Mouse (Mus musculus): ENCODE measurements at regions not wholly inside any gene's neighbourhood (a gene's known extent, or its start where the extent isn't known, plus 50 kb on each side); places are given as distances from the start of the nearest gene placed in this dataset.

DNA sequence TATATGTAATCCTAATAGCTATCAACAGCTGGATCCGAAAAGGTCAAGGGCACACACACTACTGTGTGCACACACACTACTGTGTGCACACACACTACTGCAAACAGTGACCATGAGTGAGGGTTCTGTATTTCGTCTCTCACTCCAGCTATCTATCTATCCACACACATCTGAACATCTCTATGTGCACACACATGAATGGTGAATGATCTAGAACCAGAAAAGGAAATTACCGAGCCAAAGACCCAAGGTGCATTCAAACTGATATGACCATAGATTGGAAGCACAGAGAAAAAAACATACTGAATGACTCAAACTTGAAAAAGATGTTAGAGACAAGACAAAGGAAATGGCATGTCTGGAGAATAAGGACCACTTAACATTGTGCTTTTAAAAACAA lies 166.8 kb upstream of the Map3k1 start:
- CTCF ChIA-PET, result interaction anchor here (0.6 kb wide), 1 partner anchor 1013 kb away, joined by 4 read pairs; no protein-coding TSS in a partner anchor

DNA sequence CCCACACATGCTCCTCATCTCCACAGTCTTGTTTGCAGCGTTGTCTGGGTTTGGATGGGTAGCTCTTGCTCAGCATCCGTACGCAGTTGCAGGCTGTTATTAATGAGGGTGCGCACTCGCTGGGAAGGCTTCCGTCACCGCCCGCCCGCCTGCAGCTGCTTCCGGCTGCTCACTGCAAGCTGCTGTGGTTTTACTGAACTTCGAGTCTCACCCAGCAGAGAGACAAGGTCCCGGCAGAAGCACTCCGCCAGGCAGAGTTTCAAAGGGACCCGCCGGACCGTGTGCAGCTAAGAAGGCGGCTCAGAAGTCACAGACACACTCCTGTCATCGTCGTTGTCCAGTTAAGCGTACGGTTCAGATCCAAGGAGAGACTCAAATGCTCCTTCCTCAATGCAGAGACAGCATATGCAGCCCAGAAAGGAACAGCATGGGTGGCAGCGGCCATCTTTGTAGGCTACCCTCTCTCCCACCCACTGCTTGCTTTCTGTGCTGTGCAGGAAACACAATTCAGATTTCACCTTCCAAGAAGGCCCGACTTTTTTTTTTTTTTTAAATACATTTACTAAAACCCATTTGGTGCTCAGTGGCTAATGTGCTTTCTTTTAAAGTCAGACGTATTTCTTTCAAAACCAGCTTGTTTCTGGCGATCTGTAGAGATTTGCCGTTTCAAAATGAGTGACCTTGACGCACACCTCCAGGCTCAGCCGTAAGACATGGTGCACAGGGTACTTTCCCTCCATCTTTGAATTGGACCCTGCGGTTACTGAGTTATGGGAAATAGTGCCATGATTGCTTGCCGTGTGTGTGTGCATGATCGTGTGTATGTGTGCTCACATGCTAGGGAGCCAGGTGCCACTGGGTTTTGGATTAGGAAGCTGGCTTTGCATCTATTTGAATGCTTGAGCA lies 169.2 kb upstream of the Map3k1 start:
- CTCF ChIA-PET, result no interaction called here

DNA sequence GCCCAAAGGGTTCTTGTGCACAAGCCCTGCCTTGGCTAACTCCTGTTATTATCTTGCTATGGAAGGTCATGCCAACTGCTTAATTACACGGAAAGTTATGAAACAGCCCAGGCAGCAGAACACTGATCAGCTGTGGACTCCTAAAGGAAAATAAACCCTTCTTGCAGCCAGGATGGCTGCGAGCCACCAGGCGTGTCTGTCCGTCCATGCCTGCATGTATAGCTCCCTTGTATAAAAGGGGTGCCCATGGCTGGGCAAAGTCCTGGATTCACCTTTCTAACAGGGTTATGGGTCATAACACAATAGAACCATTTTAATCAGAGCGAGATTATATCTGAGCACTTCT lies 169.9 kb upstream of the Map3k1 start:
- CTCF ChIA-PET, result no interaction called here

DNA sequence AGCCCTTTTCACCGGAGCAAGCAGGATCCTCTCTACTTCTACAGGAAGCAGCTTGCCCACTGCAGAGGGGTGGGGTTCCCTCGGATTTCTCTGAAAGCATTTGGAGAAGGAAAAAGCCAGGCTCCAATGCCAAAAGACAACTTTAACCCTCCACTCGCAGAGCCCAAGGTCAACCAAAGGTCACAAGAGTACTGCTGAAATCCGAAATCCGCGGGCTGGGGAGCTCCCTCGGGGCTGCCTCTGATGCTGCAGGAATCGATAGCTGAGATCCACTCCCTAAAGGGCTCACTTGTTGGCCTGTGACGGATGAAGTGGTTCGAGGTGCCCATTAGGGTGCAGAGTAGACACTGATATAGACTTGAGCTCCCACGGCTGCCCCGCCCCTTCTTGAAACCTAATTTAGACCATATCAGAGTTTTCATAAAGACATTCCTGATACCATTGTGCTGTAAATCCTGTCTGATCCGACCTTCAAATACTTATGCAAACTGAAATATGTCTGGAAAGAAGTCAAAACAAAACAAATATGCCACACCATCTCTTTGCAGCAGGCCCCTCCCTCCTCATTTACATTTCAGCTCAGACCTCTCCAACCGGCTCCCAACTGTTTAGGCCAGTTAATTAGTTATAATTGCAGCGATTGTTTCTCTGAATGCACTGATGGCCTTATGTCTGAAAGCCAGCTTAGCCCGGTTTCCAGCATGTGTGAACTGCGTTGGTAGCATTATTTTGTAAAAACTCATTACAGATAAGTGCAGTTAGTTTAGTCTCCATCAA lies 170.8 kb upstream of the Map3k1 start:
- CTCF ChIA-PET, result interaction anchor here (0.5 kb wide), 1 partner anchor 18 kb away, joined by 11 read pairs; no protein-coding TSS in a partner anchor

DNA sequence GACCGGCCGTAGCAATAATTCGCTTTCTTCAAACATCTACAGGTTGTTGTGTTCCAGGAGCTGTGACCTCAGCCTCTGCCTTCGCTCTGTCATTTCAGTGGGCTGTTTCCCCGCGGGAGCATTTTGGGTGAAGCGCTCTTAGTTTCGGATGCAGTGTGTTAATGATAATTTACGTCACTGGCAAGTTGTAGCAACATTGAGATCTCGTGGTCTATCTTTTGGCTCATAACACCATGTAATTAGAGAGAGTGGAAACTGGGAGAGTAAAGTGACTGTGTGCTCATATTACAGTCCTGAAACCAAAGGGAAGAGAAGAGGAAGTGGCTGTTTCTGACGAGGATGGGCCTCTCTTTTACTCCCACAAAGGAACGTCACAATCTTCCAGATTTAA lies 171.4 kb upstream of the Map3k1 start:
- CTCF ChIA-PET, result interaction anchor here (0.5 kb wide), 1 partner anchor 18 kb away, joined by 11 read pairs; no protein-coding TSS in a partner anchor

DNA sequence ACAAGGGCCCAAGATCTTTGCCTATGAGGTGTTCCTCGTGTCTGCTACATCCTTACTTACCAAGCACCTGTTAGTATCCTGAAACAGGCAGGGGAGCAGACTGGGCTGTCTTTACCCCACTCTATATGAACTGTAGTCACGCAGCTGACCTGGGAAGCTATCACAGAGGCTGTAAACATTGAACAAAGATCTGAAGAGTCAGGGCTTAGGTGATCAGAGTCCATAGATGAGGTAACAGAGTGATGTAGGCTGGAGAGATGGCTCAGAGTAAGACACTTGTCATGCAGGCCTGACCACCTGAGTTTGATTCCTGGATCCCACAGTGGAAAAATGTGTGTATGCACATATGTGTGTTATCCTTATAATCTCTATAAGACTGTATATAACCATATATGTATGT lies 172.3 kb upstream of the Map3k1 start:
- CTCF ChIA-PET, result no interaction called here

DNA sequence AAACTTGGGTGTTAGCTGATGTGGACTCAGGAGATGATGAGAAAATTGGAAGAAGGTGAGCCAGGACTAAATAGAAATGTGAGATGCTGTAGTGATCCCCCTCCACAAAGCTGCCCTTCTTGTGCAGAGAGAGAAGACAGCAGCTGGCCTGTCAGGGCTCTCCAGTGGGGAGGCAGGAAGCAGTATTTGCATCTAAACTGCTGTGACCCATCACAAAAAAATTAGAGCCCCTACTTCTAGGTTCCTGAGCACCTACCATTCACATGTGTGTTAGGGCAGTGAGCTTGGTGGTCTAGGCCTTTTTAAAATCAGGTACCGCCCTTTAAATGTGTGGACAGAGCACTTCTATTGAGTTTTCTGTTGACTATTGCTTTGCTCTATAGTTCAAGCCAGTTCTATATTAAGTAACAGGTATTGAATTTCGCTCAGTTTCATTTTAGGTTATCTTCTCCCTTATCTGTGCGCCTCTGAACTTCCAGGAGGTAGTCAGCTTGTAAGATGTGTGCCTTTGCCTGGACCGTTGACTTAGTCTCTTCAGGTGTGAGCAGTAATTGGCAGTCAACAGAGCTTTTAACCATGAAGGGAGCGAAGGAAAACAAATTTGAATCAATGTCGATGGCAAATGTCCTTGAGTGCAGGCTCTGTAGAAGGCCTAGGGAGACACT lies 174.1 kb upstream of the Map3k1 start:
- CTCF ChIA-PET, result interaction anchor here (0.7 kb wide), 1 partner anchor 20 kb away, joined by 3 read pairs; no protein-coding TSS in a partner anchor

DNA sequence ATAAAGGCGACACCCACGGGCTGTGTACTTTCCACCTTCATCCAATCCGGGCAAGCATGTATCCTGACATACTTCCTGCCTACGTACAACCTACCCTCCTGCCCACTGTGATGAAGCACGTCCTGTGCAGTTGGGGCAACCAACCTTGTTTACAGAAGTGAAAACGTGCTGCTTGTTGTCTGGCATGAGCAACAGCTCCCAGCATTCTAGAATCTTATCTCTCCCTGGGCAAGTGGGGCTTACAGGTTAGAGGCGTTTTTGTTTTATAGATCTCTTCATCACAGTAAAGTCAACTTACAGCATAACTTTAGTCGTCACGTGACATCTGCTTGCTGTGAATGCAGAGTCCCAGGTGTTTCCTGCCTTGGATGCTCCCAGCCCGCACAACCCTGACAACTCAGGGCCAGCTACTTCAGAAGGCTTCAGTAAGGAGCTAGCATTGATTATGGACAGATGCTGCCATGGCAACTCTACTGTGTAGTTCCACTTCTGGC lies 175.3 kb upstream of the Map3k1 start:
- CTCF ChIA-PET, result interaction anchor here (0.5 kb wide), 2 partner anchors 17 to 434 kb away, joined by 3 read pairs; no protein-coding TSS in a partner anchor

DNA sequence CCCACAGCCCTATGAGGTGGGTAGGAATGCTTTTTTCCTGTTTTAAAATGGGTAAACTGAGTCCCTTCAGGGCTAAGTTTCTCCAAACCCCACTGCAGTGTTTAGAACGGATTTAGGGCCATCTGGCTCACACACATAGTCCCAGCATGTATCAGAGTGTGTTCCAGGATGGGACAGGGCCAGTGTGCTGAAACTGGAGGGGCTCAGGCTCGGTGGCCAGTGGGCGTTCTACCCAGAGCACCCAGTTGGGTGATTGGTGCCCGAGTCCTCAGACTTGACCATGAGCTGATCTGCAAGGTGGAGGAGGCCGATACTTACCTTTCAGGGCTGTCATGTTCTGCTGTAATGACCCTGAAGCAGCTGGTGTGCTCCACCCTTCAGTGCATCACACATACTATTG lies 176.6 kb upstream of the Map3k1 start:
- CTCF ChIA-PET, result no interaction called here

DNA sequence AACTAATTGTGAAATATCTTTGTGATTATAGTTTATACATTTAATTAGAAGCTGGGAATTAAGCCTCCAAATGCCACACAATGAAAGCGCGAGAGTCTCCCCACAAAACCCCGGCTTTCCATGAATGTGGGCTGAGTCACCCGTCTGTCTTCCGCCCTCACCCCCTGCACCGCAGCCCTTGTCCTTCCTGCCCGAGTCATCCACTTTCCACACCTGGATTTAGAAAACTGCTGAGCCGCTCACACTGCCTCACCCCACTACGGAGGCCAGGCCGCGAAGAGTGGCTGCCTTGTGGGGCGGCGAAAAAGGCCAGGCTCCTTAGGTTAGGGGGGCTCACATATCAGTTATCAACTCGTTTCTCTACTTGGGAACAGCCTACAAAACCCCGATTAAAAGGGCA lies 177.9 kb upstream of the Map3k1 start:
- CTCF ChIA-PET, result interaction anchor here (0.6 kb wide), 1 partner anchor 233 kb away, joined by 9 read pairs; no protein-coding TSS in a partner anchor

DNA sequence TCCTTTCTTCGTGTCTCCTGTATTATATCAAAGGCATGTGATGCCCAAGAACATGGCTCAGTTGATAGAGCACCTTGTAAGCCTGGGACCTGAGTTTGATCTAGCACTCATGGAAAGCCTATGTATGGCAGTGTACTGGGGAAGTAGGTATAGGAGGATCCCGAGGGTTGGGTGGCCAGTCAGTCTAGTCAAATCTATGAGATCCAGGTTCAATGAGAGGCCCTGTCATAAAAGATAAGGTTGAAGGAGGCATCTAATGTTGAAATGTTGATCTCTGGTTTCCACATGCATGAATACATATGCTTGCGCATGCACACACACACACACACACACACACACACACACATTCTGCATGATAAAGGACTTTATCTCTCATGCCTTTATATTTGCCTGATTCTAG lies 178.6 kb upstream of the Map3k1 start:
- CTCF ChIA-PET, result no interaction called here

DNA sequence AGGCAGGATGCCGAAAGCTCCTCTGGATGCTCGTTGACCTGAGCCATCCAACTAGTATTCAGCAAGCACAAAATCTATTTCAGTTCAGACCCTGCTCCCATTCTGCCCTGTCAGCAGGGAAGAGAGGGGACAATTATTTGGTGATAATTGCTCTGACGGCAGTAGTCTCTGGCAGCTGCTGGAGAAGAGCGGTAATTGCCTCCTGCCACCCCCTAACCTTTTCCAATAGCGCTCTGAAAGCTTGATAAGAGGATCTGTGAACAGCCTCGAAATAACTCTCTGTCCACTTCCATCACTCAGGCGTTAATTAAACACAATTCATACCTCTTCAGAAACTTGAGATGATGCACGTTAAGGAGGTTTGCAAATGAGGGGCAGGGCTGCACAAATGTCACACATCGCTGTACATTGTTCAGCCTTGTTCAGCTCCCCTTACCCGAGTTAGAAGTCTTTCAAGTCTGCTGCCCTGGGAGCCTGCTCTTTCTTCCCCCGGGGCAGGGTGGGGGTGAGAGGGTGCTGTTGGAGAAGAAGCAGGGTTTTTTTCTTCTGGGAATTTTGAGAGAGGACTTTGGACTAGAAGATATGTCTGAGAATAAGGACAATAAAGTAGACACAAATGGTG lies 182.2 kb upstream of the Map3k1 start:
- CTCF ChIA-PET, result no interaction called here

DNA sequence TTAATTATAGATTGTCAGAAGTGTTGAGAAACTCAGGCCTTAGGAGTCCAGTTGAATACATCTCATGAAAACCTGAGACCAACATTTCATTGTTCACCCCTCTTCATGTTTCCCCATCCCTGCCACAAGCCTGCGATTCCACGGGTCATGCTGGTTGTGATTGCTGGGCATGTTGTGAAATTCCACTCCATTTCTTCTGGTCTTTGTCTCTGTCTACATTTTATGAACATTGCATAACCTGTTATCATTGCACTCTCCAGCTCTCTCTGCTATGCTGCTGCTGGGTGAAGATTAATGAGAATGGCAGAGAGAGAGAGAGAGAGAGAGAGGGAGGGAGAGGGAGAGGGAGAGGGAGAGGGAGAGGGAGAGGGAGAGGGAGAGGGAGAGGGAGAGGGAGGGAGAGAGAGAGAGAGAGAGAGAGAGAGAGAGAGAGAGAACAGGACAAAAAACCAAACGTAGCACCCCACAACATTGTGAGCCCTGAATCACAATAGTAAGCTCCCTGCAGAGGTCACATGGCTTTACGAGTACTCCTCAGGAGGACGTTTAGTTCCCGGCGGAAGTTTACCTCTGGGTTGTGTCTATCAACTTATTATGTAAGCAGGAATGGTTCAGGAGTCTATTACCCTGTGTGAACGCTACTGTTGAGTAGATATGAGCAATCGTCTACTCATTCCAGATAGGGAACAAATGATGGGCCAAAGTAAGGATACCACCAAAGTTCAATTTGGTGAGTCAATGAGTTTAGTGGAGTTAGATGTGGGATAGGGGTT lies 183.5 kb upstream of the Map3k1 start:
- CTCF ChIA-PET, result no interaction called here

DNA sequence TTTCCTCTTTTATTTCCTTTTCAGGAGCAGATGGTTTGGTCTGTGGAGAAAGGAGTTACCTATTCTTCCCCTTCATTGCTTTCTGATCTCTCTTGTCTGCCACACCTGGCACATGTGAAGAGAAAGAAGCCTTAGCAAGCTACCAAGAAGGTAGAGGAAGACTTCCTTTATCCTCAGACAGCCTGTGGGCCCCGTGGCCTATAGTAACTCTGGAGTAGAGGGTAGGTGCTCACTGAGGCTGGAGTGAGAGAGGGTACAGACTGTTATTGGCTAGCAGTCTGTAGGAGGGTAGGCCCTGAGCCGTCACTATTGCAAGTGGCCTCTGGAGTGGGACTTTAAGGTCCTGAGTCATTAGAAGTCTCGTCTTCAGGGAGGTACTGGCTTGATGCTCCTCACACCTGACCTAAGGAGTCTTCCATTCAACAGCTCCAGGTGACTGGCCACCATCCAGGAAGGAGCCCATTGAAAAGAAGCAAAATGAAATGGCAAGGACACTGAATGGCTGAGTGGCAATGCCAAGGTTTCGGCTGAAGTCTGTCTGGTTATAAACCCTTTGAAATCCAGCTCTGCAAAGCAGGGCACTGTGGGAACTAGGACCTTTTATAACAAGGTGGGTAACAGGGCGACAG lies 186.2 kb upstream of the Map3k1 start:
- CTCF ChIA-PET, result no interaction called here

DNA sequence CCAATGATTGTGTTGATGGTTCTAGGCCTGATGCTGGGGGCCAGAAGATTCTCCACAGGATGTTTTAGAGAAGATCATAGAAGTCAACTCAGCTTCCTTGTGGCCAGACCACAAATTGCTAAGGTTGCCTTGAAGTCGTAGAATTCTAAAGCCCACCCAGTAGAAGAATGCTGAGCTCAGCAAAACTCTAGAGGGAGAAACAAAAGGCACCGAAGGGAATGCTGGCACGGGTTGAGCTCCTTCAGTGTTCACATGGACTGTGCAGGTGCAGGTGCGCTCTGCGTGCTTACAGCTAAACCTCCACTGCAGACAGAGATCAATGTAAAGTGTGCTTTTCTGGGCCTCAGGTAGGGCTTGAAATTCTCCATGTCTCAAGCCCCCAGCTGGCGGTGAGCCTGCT lies 186.9 kb upstream of the Map3k1 start:
- CTCF ChIA-PET, result no interaction called here

DNA sequence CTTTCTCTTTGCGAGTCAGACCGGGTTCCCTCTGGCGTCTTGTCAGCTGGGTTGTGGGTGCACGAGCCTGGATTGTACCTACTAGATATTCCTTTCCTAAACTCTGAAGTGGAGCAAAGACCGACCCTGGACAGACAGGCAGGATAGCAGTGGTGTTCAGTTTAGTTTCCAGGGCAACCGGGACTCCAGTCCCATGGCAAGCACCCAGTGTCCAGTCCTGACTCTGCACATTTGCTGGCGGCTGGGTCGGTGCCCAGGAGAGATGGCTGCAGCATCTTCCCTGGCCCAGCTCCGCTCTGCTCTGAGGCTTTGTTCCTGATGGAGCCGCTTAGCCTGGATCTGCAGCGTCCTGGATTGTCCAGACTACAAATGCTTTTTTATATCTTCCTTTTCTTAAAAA lies 188.1 kb upstream of the Map3k1 start:
- CTCF ChIA-PET, result no interaction called here

DNA sequence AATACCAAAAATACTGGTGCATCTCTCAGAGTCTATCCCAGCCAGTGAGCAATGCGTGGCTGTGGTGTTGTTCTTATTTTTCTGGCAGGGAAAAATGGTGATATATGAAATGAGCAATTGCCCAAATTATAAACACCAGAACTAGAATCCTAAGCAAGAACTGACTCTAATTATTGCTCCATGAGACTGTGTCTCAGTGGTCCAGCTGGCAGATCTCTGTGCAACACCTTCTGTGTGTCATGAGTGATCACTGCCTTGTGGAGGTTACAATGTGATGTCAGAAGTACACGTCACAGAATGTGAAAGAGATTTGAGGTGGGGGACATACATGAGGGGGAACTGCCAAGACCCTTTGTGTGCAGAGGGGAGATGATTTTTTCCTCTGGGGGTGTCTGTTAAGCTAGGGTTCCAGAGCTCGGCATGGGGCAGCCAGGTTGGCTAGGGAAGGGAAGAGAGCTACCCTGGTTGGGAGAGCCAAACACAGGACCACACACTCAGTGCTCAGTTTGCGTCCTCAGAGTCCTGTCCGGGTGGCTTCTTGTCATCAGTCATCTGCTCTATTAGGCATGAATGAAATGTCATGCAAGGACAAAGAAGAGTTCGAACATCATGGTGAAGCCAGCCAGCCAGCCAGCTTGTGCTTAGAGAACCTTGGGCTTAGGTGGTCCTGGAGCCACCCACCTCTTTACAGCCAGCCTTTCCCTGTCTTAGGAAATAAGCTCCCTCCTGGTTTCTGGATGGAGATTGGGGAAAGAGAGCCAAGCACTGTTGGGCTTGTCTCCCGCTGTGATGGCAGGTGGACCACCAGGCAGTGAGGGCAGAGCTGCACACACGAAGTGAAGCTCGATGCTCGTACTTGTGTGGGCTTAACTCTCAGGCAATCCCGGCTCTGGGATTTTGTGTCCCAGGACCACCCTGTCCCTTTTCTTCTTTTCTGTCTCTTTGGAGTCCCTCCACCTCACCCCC lies 189.5 kb upstream of the Map3k1 start:
- CTCF ChIA-PET, result interaction anchor here (0.9 kb wide), 1 partner anchor 10 kb away, joined by 3 read pairs; no protein-coding TSS in a partner anchor

DNA sequence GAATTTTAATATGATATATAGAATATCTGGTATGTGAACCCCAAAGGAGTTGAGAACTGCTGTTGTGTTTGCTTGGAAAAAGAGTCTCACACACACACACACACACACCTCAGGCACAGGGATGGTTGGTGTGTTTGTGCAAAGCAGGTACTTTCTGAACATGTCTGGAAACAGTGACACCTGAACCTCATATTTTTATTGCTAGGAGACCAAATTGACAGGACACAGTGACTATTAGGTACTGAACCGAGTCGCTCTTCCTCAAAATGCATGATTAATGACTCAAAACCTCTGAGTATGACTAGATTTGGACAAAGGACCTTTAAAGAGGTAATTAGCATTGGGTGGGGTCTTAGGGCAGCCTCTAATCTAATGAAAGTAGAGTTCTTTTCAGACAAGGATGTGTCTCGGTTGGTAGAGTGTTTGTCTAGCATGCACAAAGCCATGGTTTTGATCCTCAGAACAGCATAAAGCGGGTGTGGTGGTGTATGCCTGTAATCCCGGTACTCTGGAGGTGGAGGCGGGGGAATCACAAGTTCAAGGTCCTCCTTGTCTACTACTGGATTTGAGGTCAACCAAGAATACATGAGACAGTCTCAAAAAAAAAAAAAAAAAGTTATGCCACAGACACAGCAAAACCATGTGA lies 191.0 kb upstream of the Map3k1 start:
- CTCF ChIA-PET, result no interaction called here

DNA sequence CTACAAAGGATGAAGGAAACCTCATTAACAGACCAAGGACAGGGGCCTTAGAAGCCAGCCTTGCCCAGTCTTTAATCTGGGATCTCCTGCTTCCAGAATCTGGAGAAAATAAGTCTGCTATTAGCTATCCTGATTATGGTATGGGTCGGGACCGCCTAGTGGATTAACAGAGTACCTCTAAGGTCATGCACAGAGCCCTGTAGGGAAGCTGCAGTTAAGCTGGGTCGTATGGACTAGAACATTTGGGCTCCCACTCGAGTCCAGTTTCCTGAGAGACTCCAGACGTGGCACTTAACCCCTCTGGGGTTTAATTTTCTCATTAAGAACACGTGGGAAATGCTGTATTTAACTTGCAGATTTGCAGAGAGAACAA lies 191.5 kb upstream of the Map3k1 start:
- CTCF ChIA-PET, result no interaction called here
